Mouse (Mus musculus) liver, embryonic 11.5 days (tissue): ENCODE measurements around the gene Dab2. TPM values are rescaled to one million over a fixed set of nuclear protein-coding genes. Genes with fewer than 3 reads are reported as not detected.

Experiments used
- ATAC-seq: fragments of 200-750 bp; cut with Nextera tagmentation; replicated peaks from 2 replicates; pipeline ENCODE4 v1.8.0; 2017; ENCODE audit warnings: moderate number of reproducible peaks, mild to moderate bottlenecking, moderate TSS enrichment, moderate library complexity; ENCODE audit not compliant: low FRiP score
- DNase-seq: peaks from one replicate; pipeline ENCODE4 v3.0.0-alpha.2; 2017; ENCODE audit warnings: low spot score
- H3K27ac ChIP-seq: fragments of 300-500 bp; sonication (generic); 2 replicates; pipeline ENCODE4 v1.5.1; 2014; ENCODE audit warnings: mild to moderate bottlenecking, low read depth, low read length, control low read depth
- H3K27me3 ChIP-seq: fragments of 300-500 bp; sonication (generic); replicated peaks from 2 replicates; pipeline ENCODE4 v1.6.1; 2014; ENCODE audit warnings: low read length, mixed read lengths; ENCODE audit not compliant: control insufficient read depth, insufficient read depth
- H3K36me3 ChIP-seq: fragments of 300-500 bp; sonication (generic); 2 replicates; pipeline ENCODE4 v1.6.1; 2014; ENCODE audit warnings: mild to moderate bottlenecking, low read length, moderate library complexity, mixed read lengths; ENCODE audit not compliant: control insufficient read depth, insufficient read depth
- H3K4me1 ChIP-seq: fragments of 300-500 bp; sonication (generic); replicated peaks from 2 replicates; pipeline ENCODE4 v1.6.1; 2014; ENCODE audit warnings: low read length, mixed read lengths; ENCODE audit not compliant: control insufficient read depth, insufficient read depth
- H3K4me2 ChIP-seq: fragments of 300-500 bp; sonication (generic); 2 replicates; pipeline ENCODE4 v1.6.1; 2014; ENCODE audit warnings: mild to moderate bottlenecking, control low read depth, moderate library complexity
- H3K4me3 ChIP-seq: fragments of 300-500 bp; sonication (generic); 2 replicates; pipeline ENCODE4 v1.5.1; 2014; ENCODE audit warnings: low read depth, low read length, control low read depth
- H3K9ac ChIP-seq: fragments of 300-500 bp; sonication (generic); 2 replicates; pipeline ENCODE4 v1.6.1; 2014; ENCODE audit warnings: low read depth, low read length, control low read depth
- H3K9me3 ChIP-seq: fragments of 300-500 bp; sonication (generic); 2 replicates; pipeline ENCODE4 v1.6.1; 2016; ENCODE audit warnings: low read length, inconsistent platforms, mixed read lengths; ENCODE audit not compliant: control insufficient read depth
- WGBS: fragments of 180-500 bp; shearing (Covaris S2); extraction: QIAGEN DNeasy Blood & Tissue Kit; methylation state at CpG from one replicate; pipeline ENCODE4 v1.1.7; 2014; 5-methylcytosine and 5-hydroxymethylcytosine counted together
- polyA plus RNA-seq: library from polyadenylated mRNA; unstranded; fragments of >200 nt; fragmentation: Nextera tagmentation; extraction: Ambion mirVana; gene quantifications from 2 replicates; pipeline ENCODE4 v1.2.1, GENCODE M21; 2014

The Dab2 gene
- polyA plus RNA-seq: 37.6 and 43.2 TPM in 2 replicates

DNA sequence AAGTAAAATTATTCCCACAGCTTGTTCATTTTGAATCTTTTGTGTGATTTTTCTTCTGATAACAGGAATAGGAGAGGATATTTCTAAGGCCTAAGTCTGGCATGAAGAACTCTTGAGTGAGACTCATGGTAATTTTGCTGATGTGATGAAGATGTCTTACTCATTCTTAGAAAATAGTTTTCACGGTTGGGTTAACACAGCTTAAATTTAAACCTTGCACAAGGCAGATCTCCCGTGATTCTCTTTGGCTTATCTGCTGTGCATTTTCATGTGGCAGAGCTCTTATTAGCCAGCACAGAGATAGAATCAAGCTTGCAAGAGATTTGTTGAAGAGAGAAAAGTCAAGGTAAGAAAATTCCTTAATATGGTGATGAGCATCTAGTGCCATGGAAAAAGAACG is at the start of gene Dab2:
Gene Dab2, plus strand, starts transcription at position 235 of the 400 bp plus-strand sequence.
- Histone ChIP-seq H3K4me3 (no peak within 1 kb of the TSS), H3K27me3 (no peaks in the 10 kb centered on the region), H3K36me3 (no peaks in the 10 kb centered on the region), H3K4me1 (no peaks in the 10 kb centered on the region), H3K4me2 (no peak within 1 kb of the TSS), H3K27ac (no peak within 1 kb of the TSS), H3K9me3 (no peaks in the 10 kb centered on the region), H3K9ac (no peak within 1 kb of the TSS)
- WGBS: 72% methylated on average over 3 of the region's 3 CpGs
- no peak for ATAC-seq
- DNase-seq: no peak

GRCm38 (mm10) chr15:6253471-6253870 is 46.1 kb upstream of the Dab2 start:
- DNase-seq: no peak
- Histone ChIP-seq H3K27me3 (no peaks in the 10 kb centered on the region), H3K9ac (no peak overlapping the region), H3K9me3 (no peaks in the 10 kb centered on the region), H3K4me1 (no peaks in the 10 kb centered on the region), H3K4me2 (no peak overlapping the region), H3K27ac (no peak overlapping the region), H3K36me3 (no peaks in the 10 kb centered on the region), H3K4me3 (no peak overlapping the region)
- WGBS: 82% methylated on average over 2 of the region's 2 CpGs
- ATAC-seq: no peak

- Histone ChIP-seq H3K27me3 (no peaks in the 10 kb centered on the region), H3K4me2 (no peak overlapping the region), H3K9me3 (no peaks in the 10 kb centered on the region), H3K36me3 (no peaks in the 10 kb centered on the region), H3K4me1 (no peaks in the 10 kb centered on the region), H3K27ac (no peak overlapping the region), H3K9ac (no peak overlapping the region), H3K4me3 (no peak overlapping the region)
- 91% methylated on average over 2 of the region's 2 CpGs for WGBS
- ATAC-seq (no peak), DNase-seq (no peak)
Observed at GRCm38 (mm10) chr15:6254383-6254782, 45.2 kb upstream of the Dab2 start.

GRCm38 (mm10) chr15:6257049-6257448 is 42.5 kb upstream of the Dab2 start:
- no peak for ATAC-seq
- Histone ChIP-seq H3K4me1 (no peaks in the 10 kb centered on the region), H3K4me2 (no peak overlapping the region), H3K36me3 (no peaks in the 10 kb centered on the region), H3K27me3 (no peaks in the 10 kb centered on the region), H3K4me3 (no peak overlapping the region), H3K9me3 (no peaks in the 10 kb centered on the region), H3K9ac (no peak overlapping the region), H3K27ac (no peak overlapping the region)
- 60% methylated on average over 2 of the region's 2 CpGs for WGBS
- no peak for DNase-seq

DNA sequence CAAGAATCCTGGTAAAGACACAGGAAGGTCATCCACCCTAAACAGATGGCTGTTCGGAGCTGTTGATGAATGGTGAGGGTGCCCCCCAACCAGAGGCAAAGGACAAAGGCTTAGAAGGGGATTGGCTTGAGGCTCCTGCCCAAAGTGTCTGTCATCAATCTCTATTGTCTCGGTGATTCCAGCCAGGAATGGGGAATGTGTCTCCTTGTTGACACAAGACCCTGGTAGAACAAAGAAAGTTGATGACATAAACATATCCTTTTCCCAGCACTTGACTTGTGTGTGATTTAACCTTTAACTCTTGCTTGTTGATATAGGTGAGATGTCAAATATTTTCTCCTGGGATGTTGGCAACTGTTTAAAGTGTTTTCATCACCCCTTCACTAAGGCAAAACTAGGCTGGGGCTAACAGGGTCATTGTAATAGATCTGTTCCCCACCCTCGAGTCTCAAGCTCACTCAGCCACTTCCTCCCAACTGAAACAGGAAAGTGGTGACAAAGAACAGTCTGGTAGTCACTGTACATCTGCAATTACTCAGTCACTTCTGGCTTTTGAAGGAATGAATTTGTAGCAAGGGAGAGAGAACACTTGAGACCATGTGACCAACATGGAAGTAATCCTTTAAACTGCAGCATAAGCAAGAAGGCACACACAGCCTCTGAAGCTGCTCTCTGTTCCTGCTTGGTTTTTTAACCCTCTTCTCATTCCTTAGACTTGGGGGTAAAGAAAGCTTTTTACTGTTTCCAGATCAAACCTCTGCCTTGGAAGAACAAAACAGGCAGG is 39.4 kb upstream of the Dab2 start:
- Histone ChIP-seq H3K36me3 (no peaks in the 10 kb centered on the region), H3K27me3 (no peaks in the 10 kb centered on the region), H3K4me2 (no peak overlapping the region), H3K9ac (no peak overlapping the region), H3K9me3 (no peaks in the 10 kb centered on the region), H3K27ac (no peak overlapping the region), H3K4me3 (no peak overlapping the region), H3K4me1 (no peaks in the 10 kb centered on the region)
- peak; percentile 31; the same call in 1 of the 2 replicates for ATAC-seq
- whole genome bisulfite sequencing: 23% methylated on average over 3 of the region's 3 CpGs
- DNase-seq: no peak

GRCm38 (mm10) chr15:6260741-6261430 is 38.7 kb upstream of the Dab2 start:
- WGBS: 63% methylated on average over 6 of the region's 6 CpGs
- ATAC-seq: no peak
- no peak overlapping the region for H3K9ac ChIP-seq

DNA sequence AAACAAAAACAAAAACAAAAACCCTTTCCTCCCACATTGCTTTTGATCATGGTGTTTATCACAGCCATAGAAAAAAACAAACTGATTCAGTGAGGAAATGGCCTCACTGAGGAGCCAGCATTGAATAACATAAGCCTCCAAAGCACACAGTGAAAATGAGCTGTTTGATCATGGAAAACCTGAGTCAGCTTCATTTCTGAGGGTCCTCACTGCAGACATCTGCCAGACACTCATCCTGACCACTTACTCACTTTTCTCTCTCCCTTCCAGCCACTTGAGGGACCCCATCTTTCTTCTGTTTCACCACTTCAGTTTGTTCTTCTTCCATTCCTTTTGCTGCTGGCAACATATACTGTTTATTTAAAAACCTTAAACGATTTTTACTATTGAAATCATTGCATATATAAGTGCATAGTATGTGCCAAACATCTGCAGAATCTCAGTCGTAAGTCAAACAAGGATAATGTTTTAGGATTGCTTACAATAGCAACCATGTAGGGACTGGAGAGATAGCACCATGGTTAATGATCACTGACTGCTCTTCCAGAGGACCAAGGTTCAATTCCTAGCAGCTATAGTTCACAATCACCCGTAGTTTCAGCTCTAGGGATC is 32.3 kb upstream of the Dab2 start:
- WGBS: 61% methylated on average over 3 of the region's 3 CpGs
- ATAC-seq (no peak), DNase-seq (no peak)
- no peak overlapping the region for H3K4me2 ChIP-seq
- no peaks in the 10 kb centered on the region for H3K27me3 ChIP-seq
- no peaks in the 10 kb centered on the region for H3K36me3 ChIP-seq
- H3K9me3 ChIP-seq: no peaks in the 10 kb centered on the region
- no peak overlapping the region for H3K27ac ChIP-seq
- H3K4me1 ChIP-seq: no peaks in the 10 kb centered on the region
- no peak overlapping the region for H3K4me3 ChIP-seq
- no peak overlapping the region for H3K9ac ChIP-seq

More at GRCm38 (mm10) chr15:6260741-6261430, 38.7 kb upstream of the Dab2 start:
- H3K9me3 ChIP-seq: no peaks in the 10 kb centered on the region
- no peak for DNase-seq
- no peaks in the 10 kb centered on the region for H3K27me3 ChIP-seq
- no peaks in the 10 kb centered on the region for H3K4me1 ChIP-seq
- H3K27ac ChIP-seq: no peak overlapping the region
- no peak overlapping the region for H3K4me2 ChIP-seq
- no peak overlapping the region for H3K4me3 ChIP-seq
- H3K36me3 ChIP-seq: no peaks in the 10 kb centered on the region

DNA sequence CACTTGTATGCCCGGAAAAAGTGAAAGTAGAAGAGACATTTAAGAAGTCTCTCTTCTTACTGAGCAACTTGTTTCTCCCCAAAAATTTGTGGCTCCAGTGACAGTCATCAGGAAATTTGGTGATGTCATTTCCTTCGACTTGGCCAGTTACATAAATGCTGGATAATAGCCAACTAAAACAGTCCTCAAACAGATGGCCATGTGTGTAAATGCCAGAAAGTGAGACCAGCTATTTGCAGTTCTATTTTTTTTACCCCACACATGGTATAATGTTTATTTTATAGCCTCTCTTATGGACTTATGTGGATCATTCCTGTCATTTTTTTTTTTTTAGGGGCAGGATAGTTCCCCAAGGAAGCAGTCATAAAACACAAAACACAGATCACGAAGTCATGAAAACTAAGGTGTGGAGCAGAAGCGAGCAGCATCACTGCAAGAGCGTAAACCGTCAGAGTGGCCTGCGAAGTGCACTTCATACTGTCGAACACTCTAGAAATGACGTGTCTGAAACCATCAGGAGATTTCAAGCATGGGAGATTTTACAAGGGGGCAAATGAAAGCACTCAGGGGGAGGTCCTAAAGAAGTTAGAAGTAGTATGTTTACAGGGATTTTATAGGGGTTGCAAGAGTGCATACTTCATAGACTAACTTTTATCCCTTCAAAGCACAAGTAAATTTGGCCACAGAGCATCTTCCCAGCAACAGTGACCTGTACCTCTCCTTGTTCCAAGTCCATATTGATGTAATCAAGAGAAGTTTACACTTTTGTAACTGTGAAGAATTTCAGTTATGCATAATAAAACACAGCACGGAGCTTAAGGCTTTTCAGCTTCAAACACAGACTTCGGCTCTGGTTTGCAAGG is 20.8 kb upstream of the Dab2 start:
- H3K9me3 ChIP-seq: no peaks in the 10 kb centered on the region
- H3K4me3 ChIP-seq: no peak overlapping the region
- H3K4me2 ChIP-seq: no peak overlapping the region
- no peak overlapping the region for H3K27ac ChIP-seq
- H3K4me1 ChIP-seq: no peaks in the 10 kb centered on the region
- 74% methylated on average over 11 of the region's 11 CpGs for WGBS
- DNase-seq: no peak
- H3K36me3 ChIP-seq: no peaks in the 10 kb centered on the region
- H3K9ac ChIP-seq: no peak overlapping the region
- H3K27me3 ChIP-seq: no peaks in the 10 kb centered on the region
- no peak for ATAC-seq
